Mouse (Mus musculus) megakaryocyte-erythroid progenitor cell, adult 5-6 weeks (primary cell): ENCODE measurements around the gene Ptgr2. TPM values are rescaled to one million over a fixed set of nuclear protein-coding genes. Genes with fewer than 3 reads are reported as not detected.
A peak's percentile ranks its signal among the peaks of the same experiment; 100 is the strongest.

Source experiments
- ATAC-seq: replicated peaks from 2 replicates; pipeline ENCODE4 v1.8.0; 2016; ENCODE audit warnings: mild to moderate bottlenecking, inconsistent platforms; ENCODE audit not compliant: severe bottlenecking, poor library complexity, low FRiP score, low TSS enrichment
- total RNA-seq, 2 experiments: library from RNA; stranded (forward) in 1 of 2; stranded (reverse) in 1 of 2; fragments of 200-1000, 215-1000 nt in 1 of 2; fragments of >200 nt in 1 of 2; fragmentation: Nextera tagmentation in 1 of 2; gene quantifications; 2 replicates each; pipeline ENCODE4 v1.2.3; 2014 to 2017

Gene Ptgr2
- total RNA-seq, 2 experiments from 2014 or later, result 43.9 to 72.3 TPM

DNA sequence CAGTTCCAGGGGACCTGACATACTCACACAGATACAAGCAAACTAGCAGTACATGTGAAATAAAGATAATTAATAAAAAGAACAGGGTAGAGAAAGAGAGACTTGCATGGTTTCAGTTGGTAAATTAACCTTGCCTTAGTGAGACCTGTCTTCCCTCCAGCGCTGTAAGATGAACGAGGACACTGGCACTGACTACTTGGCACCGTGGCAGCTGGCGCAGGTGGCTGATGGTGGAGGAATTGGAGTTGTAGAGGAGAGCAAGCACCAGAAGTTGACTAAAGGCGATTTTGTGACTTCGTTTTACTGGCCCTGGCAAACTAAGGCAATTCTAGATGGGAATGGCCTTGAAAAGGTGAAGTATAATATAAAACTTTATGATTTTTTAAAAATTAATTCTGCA, 12.8 kb downstream of the Ptgr2 start:
- no peak for ATAC-seq

DNA sequence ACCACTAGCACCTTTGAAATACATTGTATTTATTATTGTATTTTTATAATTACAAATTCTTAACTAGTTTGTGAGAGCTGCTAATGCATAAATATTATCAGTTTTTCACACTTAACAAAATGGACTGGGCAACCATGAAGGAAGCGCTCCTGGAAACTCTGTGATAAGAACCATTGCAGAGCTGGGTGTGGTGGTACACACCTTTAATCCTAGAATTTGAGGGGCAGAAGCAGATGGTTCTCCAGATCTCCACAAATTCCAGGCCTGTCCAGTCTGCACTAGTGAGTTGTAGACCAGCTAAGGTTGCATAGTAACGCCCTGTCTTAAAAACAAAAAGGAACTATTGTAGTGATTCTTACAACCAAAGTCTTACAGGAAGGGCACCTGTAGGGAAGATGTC, 14.2 kb downstream of the Ptgr2 start:
- ATAC-seq, result peak; percentile 71

DNA sequence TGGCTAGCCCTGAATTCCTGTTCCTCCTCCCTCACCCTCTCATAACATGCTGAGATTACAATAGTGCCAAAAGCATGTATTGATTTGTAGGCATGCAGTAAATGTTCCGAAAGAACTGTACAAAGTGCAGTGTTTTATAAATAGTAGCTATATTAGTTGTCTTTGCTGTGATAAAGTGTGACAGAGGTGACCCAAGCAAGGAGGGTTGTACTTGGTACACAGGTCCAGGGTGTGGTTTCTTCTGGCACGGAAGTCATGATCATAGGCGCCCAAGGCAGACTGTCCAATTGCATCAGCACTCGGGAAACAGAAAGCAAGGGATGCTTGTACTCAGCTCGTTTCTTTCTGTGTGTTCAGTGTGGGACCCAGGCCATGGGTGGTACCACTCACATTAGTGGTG, 19.1 kb downstream of the Ptgr2 start:
- no peak for ATAC-seq

DNA sequence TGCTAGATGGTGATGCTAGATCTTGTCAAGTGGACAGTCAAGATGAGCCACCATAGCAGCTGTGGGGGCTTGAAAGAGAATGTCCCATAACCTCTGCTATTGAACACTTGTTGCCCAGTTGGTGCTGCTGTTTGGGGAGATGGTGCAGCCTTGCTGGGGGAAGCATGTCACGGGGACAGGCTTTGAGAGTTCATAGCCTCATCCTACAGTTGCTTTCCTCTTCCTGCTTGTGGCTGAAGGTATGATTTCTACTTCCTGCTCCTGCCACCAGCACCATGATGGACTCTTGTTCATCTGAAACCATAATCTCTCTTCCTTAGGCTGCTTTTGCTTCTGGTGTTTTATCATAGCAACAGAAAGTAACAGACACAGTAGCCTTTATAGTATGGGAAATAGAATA, 19.5 kb downstream of the Ptgr2 start:
- no peak for ATAC-seq

DNA sequence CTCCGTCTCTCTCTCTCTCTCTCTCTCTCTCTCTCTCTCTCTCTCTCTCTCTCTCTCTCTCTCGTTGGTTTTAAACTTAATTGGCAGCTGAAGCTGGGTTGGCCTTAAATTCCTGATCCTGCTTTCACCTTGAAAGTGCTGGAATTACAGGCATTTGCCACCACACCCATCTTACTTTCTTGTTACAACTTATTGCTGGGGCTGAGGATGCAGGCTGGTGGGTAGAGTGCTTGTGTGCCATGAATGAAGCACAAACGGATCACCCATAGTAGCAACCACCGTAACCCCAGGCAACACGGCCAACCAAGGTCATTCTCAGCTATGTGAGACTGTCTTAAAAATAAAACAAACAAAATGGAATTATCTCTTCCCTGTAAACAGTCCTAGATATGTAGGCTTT, 26.3 kb downstream of the Ptgr2 start:
- no peak for ATAC-seq

DNA sequence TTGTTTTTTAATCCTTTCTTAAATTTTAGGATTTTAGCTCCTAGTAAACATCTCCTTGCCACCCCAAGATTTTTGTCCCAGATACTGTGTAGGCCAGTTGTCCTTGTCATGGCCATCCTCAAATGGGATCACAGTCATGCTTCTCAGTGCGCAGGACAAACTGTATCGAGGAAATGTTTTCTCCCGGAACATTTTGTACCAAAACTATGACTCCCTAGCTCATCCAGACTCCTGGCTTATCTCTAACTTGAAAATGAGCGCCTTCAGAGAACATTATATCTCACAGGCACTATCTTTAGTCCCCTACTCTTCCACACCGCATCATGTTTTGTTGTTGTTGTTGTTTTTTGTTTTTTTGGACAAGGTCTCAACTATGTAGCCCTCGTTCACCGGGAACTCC, 31.0 kb downstream of the Ptgr2 start:
- ATAC-seq, result no peak

DNA sequence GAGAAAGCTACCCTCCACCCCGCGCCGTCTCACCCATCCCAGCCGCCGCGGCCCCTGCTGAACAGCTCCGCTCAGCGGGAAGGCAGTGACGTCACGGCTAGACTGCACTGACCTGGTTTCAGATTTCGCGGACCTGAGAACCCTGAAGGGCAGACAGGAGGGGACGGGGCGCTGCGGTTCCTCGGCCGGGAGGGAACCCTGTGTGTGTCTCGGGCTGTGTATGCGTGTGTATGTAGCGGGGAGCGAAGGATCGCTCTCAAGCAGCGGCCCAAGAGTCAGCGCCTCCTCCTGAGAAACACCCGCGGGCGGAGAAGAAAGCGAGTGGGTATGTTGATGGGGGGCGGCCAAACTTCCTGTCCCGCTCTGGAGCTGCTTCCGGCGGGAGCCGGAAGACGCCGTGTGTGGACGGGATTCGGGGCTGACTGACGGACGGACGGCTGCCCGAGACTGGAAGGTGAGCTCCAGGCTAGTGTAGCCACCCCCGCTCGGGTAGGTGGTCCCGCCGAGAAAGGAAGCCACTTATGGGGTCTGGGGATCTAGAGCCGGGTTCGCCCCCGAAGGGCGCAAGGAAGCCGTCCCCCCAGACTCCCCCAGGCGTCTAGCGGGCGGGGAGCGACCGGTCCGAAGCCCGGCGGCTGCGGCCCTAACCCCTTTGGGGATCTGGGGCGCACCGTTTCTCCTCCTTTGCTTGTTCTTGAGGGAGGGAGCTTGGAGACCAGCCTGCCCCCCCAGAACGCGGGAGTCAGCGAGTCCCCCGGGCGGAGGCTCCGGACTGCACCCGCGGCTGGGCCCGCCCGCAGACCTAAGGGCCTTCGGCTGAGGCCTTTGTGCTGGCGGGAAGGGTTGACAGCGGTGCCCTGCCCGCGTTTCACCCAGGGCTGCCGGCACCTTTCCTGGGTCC, 31.9 kb downstream of the Ptgr2 start, which contains the start of gene Zfp410:
Gene Zfp410, plus strand, starts transcription at position 132 of the 901 bp plus-strand sequence.
- ATAC-seq, result peak; percentile 84

DNA sequence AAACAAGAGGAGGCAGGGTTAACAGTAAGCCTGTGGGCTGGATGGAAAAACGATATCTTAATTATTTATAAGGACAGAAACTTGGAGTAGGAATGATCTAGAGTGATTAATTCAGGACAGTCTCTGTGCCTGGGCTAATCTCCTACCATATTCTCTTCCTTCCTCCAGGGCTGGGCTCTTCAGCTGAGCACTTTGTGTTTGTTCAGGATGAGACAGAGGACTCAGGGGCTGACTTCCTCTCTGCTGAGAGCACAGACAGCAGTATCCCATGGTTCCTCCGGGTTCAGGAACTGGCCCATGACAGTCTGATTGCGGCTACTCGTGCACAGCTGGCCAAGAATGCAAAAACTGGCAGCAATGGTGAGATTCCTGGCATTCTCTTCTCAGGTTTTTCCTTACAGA, 42.1 kb downstream of the Ptgr2 start:
- ATAC-seq, result no peak

DNA sequence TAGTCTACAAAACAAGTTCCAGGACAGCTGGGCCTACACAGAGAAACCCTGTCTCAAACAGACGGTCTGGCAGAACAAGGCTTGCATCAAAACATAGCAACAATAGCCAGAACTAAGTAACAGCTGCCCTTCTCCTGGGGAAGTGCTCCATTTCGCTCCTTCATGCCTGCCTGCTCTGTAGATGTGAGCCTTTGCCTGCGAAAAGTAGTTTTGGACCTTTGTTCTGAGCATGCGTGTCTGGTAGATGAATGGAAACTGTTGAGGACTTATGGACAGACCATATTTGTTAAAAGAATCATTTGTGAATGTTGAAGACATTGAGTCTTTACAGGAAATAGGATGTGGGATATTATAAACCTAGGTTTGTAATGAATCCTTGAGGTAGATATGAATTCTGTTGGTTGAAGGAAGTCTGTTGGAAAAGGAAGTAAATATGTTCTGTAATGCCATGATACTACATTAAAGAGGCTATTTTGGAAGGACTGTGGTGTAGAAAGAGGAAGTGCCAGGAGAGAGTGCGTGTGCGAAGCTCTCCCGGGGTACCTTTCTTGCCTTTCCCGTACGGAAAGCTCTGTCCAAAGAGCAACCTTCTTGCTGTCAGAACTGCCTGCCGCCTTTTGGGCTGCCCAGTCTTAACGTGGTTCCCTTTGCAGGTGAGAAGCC, 52.1 kb downstream of the Ptgr2 start:
- no peak for ATAC-seq

DNA sequence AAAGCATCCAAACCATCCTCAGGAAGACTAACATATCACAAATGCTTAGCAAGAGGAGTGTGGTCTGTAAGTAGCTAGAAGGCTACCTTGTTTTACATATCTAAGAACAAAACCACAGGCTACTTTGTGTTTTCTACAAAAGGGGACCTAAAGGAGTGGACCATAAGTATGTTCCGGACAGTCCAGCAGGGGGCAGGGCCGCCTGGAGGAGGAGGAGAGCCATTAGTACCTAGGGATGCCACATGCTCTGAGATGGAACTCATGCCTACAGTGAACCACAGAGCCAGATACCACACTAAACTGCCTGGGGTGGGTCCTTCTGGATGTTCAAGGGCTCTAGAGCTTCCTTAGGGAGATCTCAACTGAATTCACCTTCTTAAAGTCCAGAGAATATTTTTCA, 62.2 kb downstream of the Ptgr2 start:
- ATAC-seq, result peak; percentile 80; the same call in 1 of the 2 replicates

DNA sequence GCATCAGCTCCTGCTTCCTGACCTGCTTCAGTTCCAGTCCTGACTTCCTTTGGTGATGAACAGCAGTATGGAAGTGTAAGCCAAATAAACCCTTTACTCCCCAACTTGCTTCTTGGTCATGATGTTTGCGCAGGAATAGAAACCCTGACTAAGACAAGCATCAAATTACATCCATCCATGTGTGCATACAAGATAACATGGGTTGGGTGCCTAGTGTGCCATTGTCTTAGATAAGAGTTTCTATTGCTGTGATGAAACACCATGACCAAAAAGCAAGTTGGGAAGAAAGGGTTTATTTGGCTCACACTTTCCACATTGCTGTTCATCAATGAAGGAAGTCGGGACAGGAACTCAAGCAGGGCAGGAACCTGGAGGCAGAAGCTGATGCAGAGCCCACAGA, 73.7 kb downstream of the Ptgr2 start:
- peak; percentile 53; the same call in 1 of the 2 replicates for ATAC-seq

DNA sequence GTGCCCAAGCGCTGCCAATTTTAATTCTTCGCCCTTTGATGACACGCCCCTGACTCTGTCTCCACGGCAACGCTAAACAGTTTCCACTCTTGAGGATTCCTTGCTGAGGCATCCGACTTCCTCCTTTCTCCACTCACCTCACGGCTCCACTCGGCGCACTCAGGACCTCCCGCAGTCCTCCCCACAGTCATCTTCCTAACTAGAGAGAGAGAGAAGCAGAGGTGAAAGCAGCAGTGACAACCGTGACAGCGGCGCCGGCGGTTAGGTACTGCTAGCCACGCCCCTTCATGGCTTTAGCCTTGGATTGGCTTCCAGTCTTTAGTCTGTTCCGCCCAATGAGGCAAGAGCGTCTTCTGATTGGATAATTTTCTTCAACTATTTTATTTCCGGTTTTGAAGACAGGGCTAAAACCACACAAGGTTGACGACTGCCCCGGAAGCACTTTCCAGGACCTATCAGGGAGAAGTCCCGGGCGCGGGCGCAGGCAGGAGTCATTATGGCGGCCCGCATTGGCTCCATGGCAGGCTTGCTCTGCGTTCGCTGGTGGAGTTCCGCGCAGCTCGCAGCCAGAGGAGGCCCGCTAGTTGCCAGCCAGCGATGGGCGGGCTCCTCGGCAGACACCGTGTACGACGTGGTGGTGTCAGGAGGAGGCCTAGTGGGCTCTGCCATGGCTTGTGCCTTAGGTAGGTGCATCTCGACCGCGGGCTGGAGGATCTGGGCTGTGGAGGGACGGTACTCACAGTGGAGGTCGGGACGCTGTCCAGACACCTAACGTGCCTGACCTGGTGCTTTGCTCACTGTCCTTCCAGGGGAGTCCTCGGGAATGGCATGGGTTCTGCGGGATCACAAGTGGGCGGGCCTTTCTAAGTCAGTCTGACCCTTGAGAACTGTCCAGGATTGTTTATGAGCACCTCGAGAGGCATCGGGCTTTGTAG, 76.8 kb downstream of the Ptgr2 start, which contains the start of the genes Coq6 and Fam161b:
Gene Coq6, plus strand, starts transcription at position 103 of the 935 bp plus-strand sequence.
Gene Fam161b, minus strand, starts transcription at position 279 of the 935 bp plus-strand sequence.
- ATAC-seq, result peak; percentile 93

DNA sequence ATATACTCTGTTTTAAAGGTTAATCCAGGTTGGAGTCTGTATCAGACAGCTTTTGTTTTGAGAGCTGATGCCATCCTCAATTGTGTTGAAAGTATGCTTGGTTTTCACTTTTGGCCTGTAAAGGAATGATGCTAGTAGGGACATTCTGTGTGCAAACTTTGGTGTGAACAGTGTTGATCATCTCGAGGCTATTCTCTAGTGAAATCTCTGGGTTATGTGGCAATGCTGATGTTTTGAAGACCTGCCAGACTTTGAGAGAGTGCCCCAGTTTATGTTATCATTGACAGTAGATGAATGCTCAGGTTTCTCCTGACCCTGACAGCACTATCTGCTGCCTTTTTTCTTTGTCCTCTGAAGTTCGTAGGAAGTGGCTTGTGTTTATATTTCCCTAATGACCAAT, 77.8 kb downstream of the Ptgr2 start:
- ATAC-seq, result no peak

DNA sequence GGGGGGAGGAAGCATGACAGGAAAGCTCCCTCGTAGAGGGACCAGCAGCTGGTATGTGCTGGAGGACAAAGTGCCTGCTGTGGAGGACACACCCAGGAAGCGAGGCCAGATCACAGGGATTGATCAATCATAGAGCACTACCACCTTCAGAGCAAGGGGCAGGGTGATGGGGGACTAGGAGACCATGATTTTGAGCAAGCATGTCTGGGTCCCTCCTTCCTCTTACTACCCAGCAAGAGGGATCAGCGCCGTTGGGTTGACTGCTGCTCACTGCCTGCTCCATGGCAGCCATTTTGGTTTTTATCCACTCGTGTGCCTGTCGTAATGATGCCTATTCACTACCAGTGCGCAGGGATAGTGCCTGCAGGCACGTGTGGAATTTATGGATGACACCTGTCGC, 79.3 kb downstream of the Ptgr2 start:
- ATAC-seq, result no peak

DNA sequence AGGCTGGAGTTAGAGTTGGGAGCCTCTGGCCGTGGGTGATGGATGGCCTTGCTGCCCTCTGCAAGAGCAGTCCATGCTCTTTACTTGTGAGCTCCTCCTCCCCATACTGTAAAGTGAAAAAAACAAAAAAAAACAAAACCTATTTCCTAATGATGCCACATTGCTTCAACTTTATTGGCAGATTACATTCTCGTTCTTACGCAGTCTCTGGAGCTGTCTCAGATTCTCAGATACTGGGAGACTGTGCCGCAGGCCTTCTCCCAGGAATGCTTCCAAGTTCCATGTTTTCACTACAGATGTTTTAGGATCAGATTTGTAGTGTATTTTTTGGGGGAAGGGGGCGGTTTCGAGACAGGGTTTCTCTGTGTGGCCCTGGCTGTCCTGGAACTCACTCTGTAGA, 80.1 kb downstream of the Ptgr2 start:
- ATAC-seq, result no peak

Other genes starting within 250 kb of the Ptgr2 start
- gene Acot4, start 246.9 kb upstream of the Ptgr2 start, total RNA-seq (2014; fragmentation: Nextera tagmentation), result not detected in 2 replicates
- 0.19 TPM in 1 of 2 replicates, not detected in the other for gene Acot4, start 246.9 kb upstream of the Ptgr2 start, total RNA-seq (2017)
- not detected in 2 replicates for gene Gm49366, start 246.3 kb upstream of the Ptgr2 start, total RNA-seq (2014; fragmentation: Nextera tagmentation)
- gene Gm49366, start 246.3 kb upstream of the Ptgr2 start, total RNA-seq (2017), result not detected in 2 replicates
- not detected in 2 replicates for gene Acot3, start 233.1 kb upstream of the Ptgr2 start, total RNA-seq (2014; fragmentation: Nextera tagmentation)
- not detected in 2 replicates for gene Acot3, start 233.1 kb upstream of the Ptgr2 start, total RNA-seq (2017)
- not detected in 2 replicates for gene Acot5, start 215.9 kb upstream of the Ptgr2 start, total RNA-seq (2014; fragmentation: Nextera tagmentation)
- not detected in 2 replicates for gene Acot5, start 215.9 kb upstream of the Ptgr2 start, total RNA-seq (2017)
- gene Acot6, start 184.6 kb upstream of the Ptgr2 start, total RNA-seq (2014; fragmentation: Nextera tagmentation), result 6.9 and 11.3 TPM in 2 replicates
- gene Acot6, start 184.6 kb upstream of the Ptgr2 start, total RNA-seq (2017), result 4.1 and 4.7 TPM in 2 replicates
- 0.26 and 3.9 TPM in 2 replicates for gene Dnal1, start 170.9 kb upstream of the Ptgr2 start, total RNA-seq (2014; fragmentation: Nextera tagmentation)
- 1.4 and 2.3 TPM in 2 replicates for gene Dnal1, start 170.9 kb upstream of the Ptgr2 start, total RNA-seq (2017)
- gene Pnma1, start 136.7 kb upstream of the Ptgr2 start, total RNA-seq (2014; fragmentation: Nextera tagmentation), result not detected in 2 replicates
- 1.2 TPM in 1 of 2 replicates, not detected in the other for gene Pnma1, start 136.7 kb upstream of the Ptgr2 start, total RNA-seq (2017)
- gene Elmsan1, start 66.4 kb upstream of the Ptgr2 start, total RNA-seq (2014; fragmentation: Nextera tagmentation), result 29.6 and 42.1 TPM in 2 replicates
- 12.9 and 13.2 TPM in 2 replicates for gene Elmsan1, start 66.4 kb upstream of the Ptgr2 start, total RNA-seq (2017)
- 73.5 and 91.4 TPM in 2 replicates for gene Zfp410, start 31.6 kb downstream of the Ptgr2 start, total RNA-seq (2014; fragmentation: Nextera tagmentation)
- 61.7 and 63.0 TPM in 2 replicates for gene Zfp410, start 31.6 kb downstream of the Ptgr2 start, total RNA-seq (2017)
- 24.5 and 55.2 TPM in 2 replicates for gene Coq6, start 76.4 kb downstream of the Ptgr2 start, total RNA-seq (2014; fragmentation: Nextera tagmentation)
- gene Coq6, start 76.4 kb downstream of the Ptgr2 start, total RNA-seq (2017), result 24.3 and 40.0 TPM in 2 replicates
- 3.3 and 7.8 TPM in 2 replicates for gene Fam161b, start 76.6 kb downstream of the Ptgr2 start, total RNA-seq (2014; fragmentation: Nextera tagmentation)
- gene Fam161b, start 76.6 kb downstream of the Ptgr2 start, total RNA-seq (2017), result 3.9 and 6.2 TPM in 2 replicates
- 11.8 and 13.6 TPM in 2 replicates for gene Entpd5, start 123.8 kb downstream of the Ptgr2 start, total RNA-seq (2014; fragmentation: Nextera tagmentation)
- 14.5 and 26.4 TPM in 2 replicates for gene Entpd5, start 123.8 kb downstream of the Ptgr2 start, total RNA-seq (2017)
- 1.1 and 2.0 TPM in 2 replicates for gene Bbof1, start 123.8 kb downstream of the Ptgr2 start, total RNA-seq (2014; fragmentation: Nextera tagmentation)
- 4.5 and 7.6 TPM in 2 replicates for gene Bbof1, start 123.8 kb downstream of the Ptgr2 start, total RNA-seq (2017)
- gene Rnf113a2, start 132.0 kb downstream of the Ptgr2 start, total RNA-seq (2014; fragmentation: Nextera tagmentation), result 24.5 and 30.2 TPM in 2 replicates
- 34.9 and 35.0 TPM in 2 replicates for gene Rnf113a2, start 132.0 kb downstream of the Ptgr2 start, total RNA-seq (2017)
- 7.5 and 11.2 TPM in 2 replicates for gene Aldh6a1, start 165.8 kb downstream of the Ptgr2 start, total RNA-seq (2014; fragmentation: Nextera tagmentation)
- 7.0 and 11.3 TPM in 2 replicates for gene Aldh6a1, start 165.8 kb downstream of the Ptgr2 start, total RNA-seq (2017)
- 17.0 and 20.2 TPM in 2 replicates for gene Lin52, start 166.2 kb downstream of the Ptgr2 start, total RNA-seq (2014; fragmentation: Nextera tagmentation)
- gene Lin52, start 166.2 kb downstream of the Ptgr2 start, total RNA-seq (2017), result 12.6 and 16.5 TPM in 2 replicates